Mouse (Mus musculus) lung, postnatal 0 days (tissue): ENCODE results near the gene Stag1.

Source experiments
- CTCF ChIP-seq: IDR thresholded peaks from 2 replicates; pipeline ENCODE4 v1.5.1; 2016; ENCODE audit warnings: antibody characterized with exemption, mild to moderate bottlenecking
- EP300 ChIP-seq: IDR thresholded peaks from 2 replicates; pipeline ENCODE4 v1.6.1; 2016; ENCODE audit warnings: antibody characterized with exemption, mild to moderate bottlenecking, control low read depth

DNA sequence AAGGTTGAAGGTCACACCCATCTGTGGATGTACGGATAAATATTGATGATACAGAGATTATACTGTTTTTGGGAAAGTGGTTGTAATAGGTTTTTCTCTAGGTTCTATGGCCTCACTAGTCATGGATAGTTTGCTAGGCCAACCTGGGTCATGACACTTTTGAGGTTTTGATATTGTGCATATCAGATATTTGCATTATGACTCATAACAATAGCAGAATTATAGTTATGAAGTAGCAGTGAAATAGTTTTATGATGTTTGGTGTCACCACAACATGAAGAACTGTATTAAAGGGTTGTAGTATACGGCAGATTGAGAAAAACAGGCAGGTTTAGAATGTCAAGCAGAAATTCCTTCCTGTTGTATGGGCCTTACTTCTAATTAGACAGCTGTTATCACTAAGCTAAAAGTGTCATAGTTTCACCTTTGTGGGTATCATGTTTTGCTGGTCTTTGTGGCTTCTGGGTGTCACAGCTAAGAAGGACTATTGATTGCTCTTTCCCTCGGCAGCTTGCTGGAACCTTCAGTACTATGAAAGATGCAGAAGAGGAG is 92.2 kb downstream of the Stag1 start:
- TF ChIP-seq CTCF = no peak
- TF ChIP-seq EP300 = no peak
